Mouse (Mus musculus) limb, embryonic 11.5 days (tissue): ENCODE results near the gene Med16. TPM values are rescaled to one million over a fixed set of nuclear protein-coding genes. Genes with fewer than 3 reads are reported as not detected.

Experiments used
- ATAC-seq: fragments of 200-750 bp; cut with Nextera tagmentation; 2 replicates; pipeline ENCODE4 v1.8.0; 2017; ENCODE audit warnings: low read depth; ENCODE audit not compliant: insufficient number of reproducible peaks, low FRiP score, low TSS enrichment
- DNase-seq: peaks from one replicate; pipeline ENCODE4 v3.0.0-alpha.2; 2015; ENCODE audit warnings: low spot score
- H3K27ac ChIP-seq: fragments of 300-500 bp; sonication (generic); replicated peaks from 2 replicates; pipeline ENCODE4 v1.5.1; 2014; ENCODE audit warnings: low read depth, mild to moderate bottlenecking, low read length
- H3K27me3 ChIP-seq: fragments of 300-500 bp; sonication (generic); 2 replicates; pipeline ENCODE4 v1.6.1; 2014; ENCODE audit warnings: mild to moderate bottlenecking, low read length, mixed read lengths; ENCODE audit not compliant: control insufficient read depth, insufficient read depth
- H3K36me3 ChIP-seq: fragments of 300-500 bp; sonication (generic); 2 replicates; pipeline ENCODE4 v1.6.1; 2014; ENCODE audit warnings: mild to moderate bottlenecking, low read length, moderate library complexity, mixed read lengths; ENCODE audit not compliant: control insufficient read depth, insufficient read depth
- H3K4me1 ChIP-seq: fragments of 300-500 bp; sonication (generic); 2 replicates; pipeline ENCODE4 v1.6.1; 2014; ENCODE audit warnings: low read length, mixed read lengths; ENCODE audit not compliant: control insufficient read depth, insufficient read depth
- H3K4me2 ChIP-seq: fragments of 300-500 bp; sonication (generic); 2 replicates; pipeline ENCODE4 v1.6.1; 2014; ENCODE audit warnings: low read depth, mild to moderate bottlenecking, moderate library complexity; ENCODE audit not compliant: severe bottlenecking
- H3K4me3 ChIP-seq: fragments of 300-500 bp; sonication (generic); 2 replicates; pipeline ENCODE4 v1.5.1; 2014; ENCODE audit warnings: low read depth, low read length
- H3K9ac ChIP-seq: fragments of 300-500 bp; sonication (generic); 2 replicates; pipeline ENCODE4 v1.6.1; 2014; ENCODE audit warnings: mild to moderate bottlenecking, low read length
- H3K9me3 ChIP-seq: fragments of 300-500 bp; sonication (generic); 2 replicates; pipeline ENCODE4 v1.6.1; 2016; ENCODE audit warnings: low read length; ENCODE audit not compliant: control insufficient read depth
- WGBS: fragments of 180-500 bp; shearing (Covaris S2); extraction: QIAGEN DNeasy Blood & Tissue Kit; methylation state at CpG from one replicate; pipeline ENCODE4 v1.1.7; 2014; 5-methylcytosine and 5-hydroxymethylcytosine counted together
- polyA plus RNA-seq: library from polyadenylated mRNA; unstranded; fragments of >200 nt; fragmentation: Nextera tagmentation; extraction: Ambion mirVana; gene quantifications from 2 replicates; pipeline ENCODE4 v1.2.1, GENCODE M21; 2014

Med16 gene
- polyA plus RNA-seq, 1 experiment from 2014 or later = 43.1 TPM

- 10% methylated on average over 7 of the region's 7 CpGs for WGBS
- peak overlapping the region; percentile 85 for H3K27ac ChIP-seq
- no peaks in the 10 kb centered on the region for H3K27me3 ChIP-seq
- no peaks in the 10 kb centered on the region for H3K9me3 ChIP-seq
- DNase-seq (no peak), ATAC-seq (peak; percentile 31; the same call in 1 of the 2 replicates)
- H3K4me3 ChIP-seq = no peak overlapping the region
- H3K4me1 ChIP-seq = peaks cover 41% of the 10 kb centered on the region
- H3K4me2 ChIP-seq = peak overlapping the region; percentile 17; the same call in 1 of the 2 replicates
- peak overlapping the region; percentile 47; the same call in 1 of the 2 replicates for H3K9ac ChIP-seq
- peaks cover 16% of the 10 kb centered on the region for H3K36me3 ChIP-seq
Observed at GRCm38 (mm10) chr10:79946752-79947322, 38.1 kb upstream of the Med16 start.

GRCm38 (mm10) chr10:79945507-79946234, 36.9 kb upstream of the Med16 start:
- DNase-seq (peak; percentile 76), ATAC-seq (no peak)
- H3K9ac ChIP-seq = peak overlapping the region; percentile 41; the same call in 1 of the 2 replicates
- H3K27me3 ChIP-seq = no peaks in the 10 kb centered on the region
- H3K4me1 ChIP-seq = peaks cover 43% of the 10 kb centered on the region
- peak overlapping the region; percentile 85 for H3K27ac ChIP-seq
- H3K4me3 ChIP-seq = no peak overlapping the region
- peak overlapping the region; percentile 16; the same call in 1 of the 2 replicates for H3K4me2 ChIP-seq
- H3K36me3 ChIP-seq = peaks cover 10% of the 10 kb centered on the region
- H3K9me3 ChIP-seq = no peaks in the 10 kb centered on the region
- 14% methylated on average over 16 of the region's 16 CpGs for WGBS

- H3K4me3 ChIP-seq = no peak overlapping the region
- ATAC-seq (no peak), DNase-seq (no peak)
- H3K27ac ChIP-seq = peak overlapping the region; percentile 52; the same call in 1 of the 2 replicates
- no peak overlapping the region for H3K9ac ChIP-seq
- WGBS = 59% methylated on average over 9 of the region's 9 CpGs
- H3K4me2 ChIP-seq = no peak overlapping the region
- no peaks in the 10 kb centered on the region for H3K9me3 ChIP-seq
- H3K36me3 ChIP-seq = peaks cover 4% of the 10 kb centered on the region
- no peaks in the 10 kb centered on the region for H3K27me3 ChIP-seq
- peaks cover 47% of the 10 kb centered on the region for H3K4me1 ChIP-seq
Observed at GRCm38 (mm10) chr10:79943471-79943901, 34.8 kb upstream of the Med16 start.

GRCm38 (mm10) chr10:79942988-79943387, 34.3 kb upstream of the Med16 start:
- H3K4me1 ChIP-seq = peaks cover 50% of the 10 kb centered on the region
- no peak overlapping the region for H3K4me2 ChIP-seq
- no peak overlapping the region for H3K9ac ChIP-seq
- H3K27ac ChIP-seq = no peak overlapping the region
- H3K4me3 ChIP-seq = no peak overlapping the region
- ATAC-seq (no peak), DNase-seq (no peak)
- 83% methylated on average over 1 of the region's 1 CpGs for WGBS
- no peaks in the 10 kb centered on the region for H3K9me3 ChIP-seq
- peaks cover 4% of the 10 kb centered on the region for H3K36me3 ChIP-seq
- no peaks in the 10 kb centered on the region for H3K27me3 ChIP-seq

GRCm38 (mm10) chr10:79940749-79941148, 32.0 kb upstream of the Med16 start:
- Histone ChIP-seq H3K36me3 (peaks cover 10% of the 10 kb centered on the region), H3K27me3 (no peaks in the 10 kb centered on the region), H3K27ac (no peak overlapping the region), H3K9me3 (no peaks in the 10 kb centered on the region), H3K4me2 (0 out of 2 replicates have a peak overlapping the region, but pooled peaks have one; percentile 13), H3K9ac (no peak overlapping the region), H3K4me1 (peaks cover 36% of the 10 kb centered on the region), H3K4me3 (no peak overlapping the region)
- 55% methylated on average over 7 of the region's 7 CpGs for WGBS
- ATAC-seq (no peak), DNase-seq (no peak)

GRCm38 (mm10) chr10:79937775-79938526, 29.2 kb upstream of the Med16 start:
- no peak overlapping the region for H3K9ac ChIP-seq
- H3K27me3 ChIP-seq = no peaks in the 10 kb centered on the region
- peaks cover 25% of the 10 kb centered on the region for H3K4me1 ChIP-seq
- H3K36me3 ChIP-seq = peaks cover 16% of the 10 kb centered on the region
- H3K4me2 ChIP-seq = no peak overlapping the region
- no peaks in the 10 kb centered on the region for H3K9me3 ChIP-seq
- WGBS = 65% methylated on average over 11 of the region's 11 CpGs
- no peak overlapping the region for H3K4me3 ChIP-seq
- no peak for DNase-seq
- no peak for ATAC-seq
- no peak overlapping the region for H3K27ac ChIP-seq

GRCm38 (mm10) chr10:79936911-79937441, 28.3 kb upstream of the Med16 start:
- 85% methylated on average over 27 of the region's 27 CpGs for WGBS
- Histone ChIP-seq H3K4me2 (no peak overlapping the region), H3K4me1 (peaks cover 35% of the 10 kb centered on the region), H3K36me3 (peaks cover 16% of the 10 kb centered on the region), H3K27ac (no peak overlapping the region), H3K4me3 (no peak overlapping the region), H3K27me3 (no peaks in the 10 kb centered on the region), H3K9me3 (no peaks in the 10 kb centered on the region), H3K9ac (no peak overlapping the region)
- ATAC-seq = no peak
- DNase-seq = no peak

- Histone ChIP-seq H3K36me3 (peaks cover 16% of the 10 kb centered on the region), H3K9ac (no peak overlapping the region), H3K9me3 (no peaks in the 10 kb centered on the region), H3K4me1 (peaks cover 39% of the 10 kb centered on the region), H3K4me3 (no peak overlapping the region), H3K27me3 (no peaks in the 10 kb centered on the region), H3K27ac (no peak overlapping the region), H3K4me2 (no peak overlapping the region)
- DNase-seq (no peak), ATAC-seq (no peak)
- WGBS = 66% methylated on average over 10 of the region's 10 CpGs
Observed at GRCm38 (mm10) chr10:79936284-79936910, 27.7 kb upstream of the Med16 start.
